Mouse (Mus musculus): Measurements from ENCODE around the gene Klhdc7b.

Klhdc7b gene

DNA sequence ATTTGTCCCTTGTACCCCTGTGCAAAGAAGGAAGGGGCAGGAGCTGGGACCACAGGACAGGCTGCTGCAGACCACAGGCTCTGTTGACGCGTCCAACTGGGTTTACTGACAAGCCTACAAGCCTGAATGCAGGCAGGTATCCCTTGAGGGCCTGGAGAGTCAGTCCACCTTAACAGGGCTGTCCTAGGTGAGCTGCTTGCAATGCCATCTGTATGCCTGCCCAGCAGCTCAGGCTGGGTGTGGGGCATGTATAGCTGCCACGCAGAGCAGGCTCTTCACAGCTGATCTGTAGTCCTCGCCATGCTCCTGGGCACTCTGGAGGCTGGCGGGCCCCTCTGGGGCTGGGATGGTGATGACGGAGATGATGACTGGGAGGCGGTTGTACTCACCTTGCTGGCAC lies at the start of gene Klhdc7b:
Klhdc7b (plus strand) TSS at position 301 of the 400 bp plus-strand sequence.
- DNase-seq (ENCODE audit: low read depth): no peak

DNA sequence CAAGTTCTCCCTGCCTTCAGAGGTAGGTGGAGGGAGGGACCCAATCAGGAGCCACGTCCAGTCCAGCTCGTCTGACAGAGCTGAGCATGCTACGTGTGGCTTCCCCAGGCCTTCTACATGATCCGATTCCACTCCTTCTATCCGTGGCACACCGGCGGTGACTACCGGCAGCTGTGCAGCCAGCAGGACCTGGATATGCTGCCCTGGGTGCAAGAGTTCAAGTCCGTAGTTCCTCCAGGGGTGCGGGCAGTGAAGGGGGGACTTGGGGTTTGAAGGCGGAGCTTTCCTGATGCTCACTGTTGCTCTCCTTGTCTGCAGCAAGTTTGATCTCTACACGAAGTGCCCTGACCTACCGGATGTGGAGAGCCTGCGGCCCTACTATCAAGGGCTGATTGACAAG lies 48.3 kb upstream of the Klhdc7b start:
- DNase-seq (ENCODE audit: low read depth): no peak

GRCm38 (mm10) chr15:89339696-89340095 lies 45.0 kb upstream of the Klhdc7b start:
- DNase-seq (ENCODE audit: low read depth): no peak

GRCm38 (mm10) chr15:89340136-89340535 lies 44.6 kb upstream of the Klhdc7b start:
- no peak for DNase-seq (ENCODE audit: low read depth)

DNA sequence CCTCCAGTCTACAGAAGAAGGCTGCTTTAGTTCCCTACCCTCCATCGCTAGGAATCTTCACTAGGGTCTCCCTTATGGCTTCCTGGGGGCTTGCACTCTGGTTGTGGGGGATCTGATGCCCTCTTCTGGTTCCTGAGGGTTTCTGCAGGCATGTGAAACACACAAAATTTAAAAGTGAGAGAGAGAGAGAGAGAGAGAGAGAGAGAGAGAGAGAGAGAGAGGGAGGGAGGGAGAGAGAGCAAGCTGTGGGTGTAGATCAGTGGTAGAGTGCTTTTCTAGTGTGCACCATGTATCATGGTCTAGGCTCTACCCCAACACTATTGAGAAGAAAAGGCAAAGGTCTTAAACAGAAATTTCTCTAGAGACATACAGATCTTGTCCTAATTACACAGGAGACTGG lies 43.0 kb upstream of the Klhdc7b start:
- no peak for DNase-seq (ENCODE audit: low read depth)

DNA sequence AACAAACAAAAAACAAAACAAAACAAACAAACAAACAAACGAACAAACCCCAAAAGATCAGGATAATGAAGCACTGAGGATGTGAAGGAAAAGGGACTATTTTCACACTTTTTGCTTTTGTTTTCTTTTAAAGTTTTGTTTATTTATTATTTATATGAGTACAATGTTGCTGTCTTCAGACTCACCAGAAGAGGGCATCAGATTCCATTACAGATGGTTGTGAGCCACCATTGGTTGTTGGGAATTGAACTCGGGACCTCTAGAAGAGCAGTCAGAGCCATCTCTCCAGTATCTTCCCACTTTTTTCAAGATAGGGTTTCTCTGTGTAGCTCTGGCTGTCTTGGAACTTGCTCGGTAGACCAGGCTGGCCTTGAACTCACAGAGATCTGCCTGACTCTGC lies 41.4 kb upstream of the Klhdc7b start:
- DNase-seq (ENCODE audit: low read depth): peak; percentile 21

GRCm38 (mm10) chr15:89350447-89350846 lies 34.3 kb upstream of the Klhdc7b start:
- DNase-seq (ENCODE audit: low read depth): no peak

DNA sequence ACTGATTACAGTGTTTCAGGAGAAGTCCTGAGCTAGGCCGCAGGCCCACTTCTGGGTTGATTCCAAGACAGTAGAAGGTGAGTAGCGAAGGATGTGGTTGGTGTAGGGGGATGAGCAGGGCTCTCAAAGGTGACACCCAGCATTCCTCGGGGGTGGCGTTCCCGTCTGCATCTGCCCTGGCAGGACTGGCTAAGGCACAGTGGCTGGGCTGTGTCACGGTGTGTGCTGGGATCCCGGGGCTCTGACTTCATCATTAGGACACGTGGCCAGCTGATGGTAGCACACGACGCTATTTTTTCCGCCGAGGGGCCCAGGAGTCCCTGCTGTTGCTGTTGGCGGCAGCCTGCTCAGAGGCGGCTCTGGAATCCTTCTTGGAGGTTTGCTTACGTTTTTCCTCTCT lies 33.4 kb upstream of the Klhdc7b start:
- DNase-seq (ENCODE audit: low read depth): no peak

- DNase-seq (ENCODE audit: low read depth): no peak
These were observed 32.7 kb upstream of the Klhdc7b start for GRCm38 (mm10) chr15:89352054-89352453.

DNA sequence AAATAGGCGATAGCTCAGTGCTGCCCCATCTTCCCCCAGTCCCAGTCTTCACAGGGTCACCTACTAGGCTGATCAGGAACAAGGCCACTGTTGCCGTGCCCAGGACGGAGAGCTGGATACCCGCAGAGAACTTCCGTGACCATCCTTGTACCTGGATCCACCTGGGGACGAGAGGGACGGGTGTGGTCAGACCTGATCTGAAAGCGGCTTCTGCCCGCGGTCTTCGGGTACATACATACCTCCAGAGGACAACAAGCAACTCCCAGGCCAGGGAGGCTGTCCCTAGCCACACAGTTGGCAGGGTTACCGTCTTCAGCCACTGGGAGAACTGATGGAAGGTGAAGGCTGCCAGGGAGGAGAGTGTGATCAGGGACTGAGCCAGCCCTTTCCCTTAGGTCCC lies 31.9 kb upstream of the Klhdc7b start:
- DNase-seq (ENCODE audit: low read depth): no peak

- DNase-seq (ENCODE audit: low read depth): no peak
These were observed 30.9 kb upstream of the Klhdc7b start for GRCm38 (mm10) chr15:89353837-89354236.

- no peak for DNase-seq (ENCODE audit: low read depth)
These were observed 30.3 kb upstream of the Klhdc7b start for GRCm38 (mm10) chr15:89354455-89354854.

DNA sequence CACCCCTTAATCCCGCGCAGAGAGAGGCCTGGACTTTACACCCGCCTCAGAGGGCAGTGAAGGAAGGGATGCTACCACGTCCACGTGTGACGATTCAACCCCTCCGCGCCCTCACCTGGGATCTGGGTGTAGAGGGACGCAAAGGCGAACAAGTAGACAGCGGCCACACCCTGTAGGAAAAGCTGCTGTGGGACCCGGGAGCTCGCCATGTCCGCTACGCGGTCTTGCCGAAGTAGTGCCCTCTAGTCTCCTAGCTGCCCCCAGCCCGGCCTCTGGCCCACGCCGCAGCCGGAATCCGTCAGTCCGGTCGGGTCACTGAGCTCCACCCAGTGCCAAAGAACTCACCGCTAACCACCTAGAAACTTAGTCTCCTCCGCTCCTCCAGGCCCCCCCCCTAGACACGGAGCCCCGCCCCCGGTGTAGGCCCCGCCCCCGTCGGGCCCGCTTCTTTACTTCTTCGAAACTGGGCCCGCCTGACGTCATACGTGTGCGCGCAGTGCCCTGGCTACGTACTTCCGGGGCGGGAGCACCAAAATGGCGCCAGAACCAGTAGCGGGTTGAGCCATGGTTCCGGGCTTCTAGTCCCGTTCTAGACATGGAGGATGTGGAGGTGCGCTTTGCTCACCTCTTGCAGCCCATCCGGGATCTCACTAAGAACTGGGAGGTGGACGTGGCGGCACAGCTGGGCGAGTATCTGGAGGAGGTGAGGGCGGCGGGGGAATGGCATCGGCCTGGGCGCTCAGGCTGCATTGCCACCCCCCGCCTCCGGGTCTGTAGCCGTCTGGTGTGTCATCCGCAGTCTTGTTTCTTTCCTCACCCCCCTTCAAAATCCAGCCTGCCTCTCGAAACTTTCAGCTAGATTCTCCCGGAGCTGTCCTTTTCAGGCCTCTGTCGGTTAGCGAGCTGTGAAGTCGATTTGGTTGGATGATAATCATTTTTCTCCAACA lies 29.2 kb upstream of the Klhdc7b start, which contains the start of the genes Lmf2 and Ncaph2:
Lmf2 (minus strand) TSS at position 419 of the 947 bp plus-strand sequence.
Ncaph2 (plus strand) TSS at position 479 of the 947 bp plus-strand sequence.
- DNase-seq (ENCODE audit: low read depth): peak; percentile 98

DNA sequence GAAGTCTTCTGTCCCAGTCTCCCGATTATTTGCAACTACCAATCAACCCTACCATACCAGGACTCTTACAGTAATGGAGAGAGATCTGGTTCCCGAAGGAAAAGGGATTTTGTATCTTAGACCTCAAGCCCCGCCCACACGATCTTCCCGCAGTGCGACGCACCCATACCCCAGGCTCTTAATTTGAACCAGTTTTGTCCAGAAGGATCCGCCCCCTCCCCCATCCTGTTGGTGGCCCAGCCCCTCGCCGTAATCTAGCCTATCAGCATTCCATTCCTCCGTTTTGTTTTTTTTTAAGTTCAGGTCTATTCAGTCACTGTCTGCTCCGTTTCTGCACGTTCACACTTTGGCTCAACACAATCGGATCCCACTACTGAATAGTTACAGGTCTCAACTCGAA lies 28.3 kb upstream of the Klhdc7b start:
- peak; percentile 67 for DNase-seq (ENCODE audit: low read depth)

- DNase-seq (ENCODE audit: low read depth): no peak
These were observed 25.9 kb upstream of the Klhdc7b start for GRCm38 (mm10) chr15:89358784-89359183.

- no peak for DNase-seq (ENCODE audit: low read depth)
These were observed 21.7 kb upstream of the Klhdc7b start for GRCm38 (mm10) chr15:89363051-89363450.

GRCm38 (mm10) chr15:89365141-89365551 lies 19.6 kb upstream of the Klhdc7b start:
- no peak for DNase-seq (ENCODE audit: low read depth)

DNA sequence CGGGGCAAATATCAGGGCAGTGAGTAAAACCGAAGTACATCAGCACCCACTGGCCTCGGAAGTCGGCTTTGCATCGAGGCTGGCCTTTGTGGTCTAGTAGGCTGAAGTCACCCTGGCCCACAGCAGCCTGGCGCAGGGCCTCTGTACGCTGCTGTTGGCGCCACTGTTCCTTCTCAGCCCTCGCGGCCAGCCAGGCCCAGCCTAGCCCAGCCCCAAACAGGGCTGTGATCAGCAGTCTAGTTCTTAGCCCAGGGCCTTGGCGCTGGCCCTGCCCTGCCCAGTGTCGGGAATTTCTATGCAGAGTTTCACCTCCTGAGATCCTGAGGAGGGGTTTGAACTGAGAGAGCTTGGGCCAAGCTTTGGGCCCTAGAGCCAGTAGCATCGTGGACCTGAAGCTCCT lies 12.6 kb upstream of the Klhdc7b start:
- DNase-seq (ENCODE audit: low read depth): no peak

DNA sequence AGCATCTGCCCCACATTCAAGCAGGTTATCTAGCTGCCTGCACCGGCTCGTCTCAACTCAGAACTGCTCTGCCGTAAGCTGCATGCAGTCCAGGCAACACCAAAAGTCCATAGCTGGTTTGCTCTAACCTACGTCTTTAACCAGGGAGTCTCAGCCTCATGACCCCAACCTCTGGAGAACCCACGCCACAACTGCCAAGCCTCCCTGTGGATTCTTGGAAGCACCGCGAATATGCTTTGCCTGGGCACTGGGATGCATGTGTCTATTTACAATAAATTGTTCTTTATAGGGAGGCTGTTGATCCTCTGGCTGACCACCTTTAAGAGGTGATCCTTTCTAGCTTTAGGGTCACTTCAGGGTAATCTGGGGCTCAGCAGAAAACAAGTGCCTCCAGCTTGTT lies 12.2 kb upstream of the Klhdc7b start:
- no peak for DNase-seq (ENCODE audit: low read depth)

GRCm38 (mm10) chr15:89373027-89373761 lies 11.5 kb upstream of the Klhdc7b start:
- DNase-seq (ENCODE audit: low read depth): peak; percentile 95

- peak; percentile 93 for DNase-seq (ENCODE audit: low read depth)
These were observed 10.9 kb upstream of the Klhdc7b start, which contains the start of gene Sco2 for GRCm38 (mm10) chr15:89373762-89374248. Sco2 (minus strand) TSS chr15:89373846.

GRCm38 (mm10) chr15:89374340-89374739 lies 10.4 kb upstream of the Klhdc7b start:
- DNase-seq (ENCODE audit: low read depth): no peak

Data from naive thymus-derived CD4-positive, alpha-beta T cell, adult 2 months (primary cell).